Mouse (Mus musculus): ENCODE measurements around the gene Gm20388.

Gm20388 gene

GRCm38 (mm10) chr8:120079361-120079760, 168.7 kb downstream of the Gm20388 start:
- DNase-seq (ENCODE audit: low spot score in 2 of 2) = no peak

- no peak for DNase-seq (ENCODE audit: low spot score in 2 of 2)
Observed at GRCm38 (mm10) chr8:120083261-120083660, 172.6 kb downstream of the Gm20388 start.

- no peak for DNase-seq (ENCODE audit: low spot score in 2 of 2)
Observed at GRCm38 (mm10) chr8:120084783-120085182, 174.1 kb downstream of the Gm20388 start.

DNA sequence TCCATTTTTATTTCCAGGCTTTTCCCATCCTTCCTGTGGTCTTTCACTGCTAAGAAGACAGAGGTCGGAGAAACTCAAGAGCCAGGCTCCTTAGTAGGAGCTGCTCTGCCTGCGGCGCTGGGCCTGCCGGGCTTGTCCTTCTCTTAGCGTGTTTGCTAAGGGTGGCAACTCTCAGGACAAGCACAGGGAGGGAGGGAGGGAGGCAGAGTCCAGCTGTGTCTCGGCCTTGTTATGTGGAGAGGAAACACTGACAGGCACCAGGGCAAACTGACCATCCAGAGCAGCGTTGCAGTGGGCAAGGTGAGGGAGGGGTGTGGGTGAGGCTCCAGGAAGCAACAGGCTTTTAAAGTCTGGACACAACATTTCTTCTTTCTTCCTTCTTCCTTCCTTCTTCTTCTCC, 178.9 kb downstream of the Gm20388 start:
- DNase-seq (ENCODE audit: low spot score in 2 of 2) = no peak

GRCm38 (mm10) chr8:120091032-120091431, 180.4 kb downstream of the Gm20388 start:
- no peak for DNase-seq (ENCODE audit: low spot score in 2 of 2)

- DNase-seq (ENCODE audit: low spot score in 2 of 2) = no peak
Observed at GRCm38 (mm10) chr8:120093103-120093502, 182.5 kb downstream of the Gm20388 start.

- no peak for DNase-seq (ENCODE audit: low spot score in 2 of 2)
Observed at GRCm38 (mm10) chr8:120094801-120095200, 184.2 kb downstream of the Gm20388 start.

DNA sequence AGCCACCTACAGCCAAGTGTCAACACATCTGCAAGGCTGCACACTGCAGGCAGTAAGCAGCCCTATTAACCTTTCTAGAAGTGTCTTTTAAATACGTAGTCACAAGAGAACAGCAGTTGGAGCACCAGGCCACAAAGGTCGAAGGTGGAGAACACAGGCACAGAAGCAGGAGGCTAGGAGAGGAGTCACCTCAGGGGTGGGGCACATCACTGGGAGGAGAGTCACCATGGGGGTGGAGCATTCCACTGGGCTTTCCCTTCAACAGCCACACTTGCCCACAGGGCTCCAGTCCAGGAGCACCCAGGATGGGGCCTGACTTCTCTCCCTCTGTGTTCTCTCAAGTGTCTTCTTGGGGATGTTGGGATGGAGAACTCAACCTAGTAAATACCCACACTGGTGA, 185.8 kb downstream of the Gm20388 start:
- no peak for DNase-seq (ENCODE audit: low spot score in 2 of 2)

DNA sequence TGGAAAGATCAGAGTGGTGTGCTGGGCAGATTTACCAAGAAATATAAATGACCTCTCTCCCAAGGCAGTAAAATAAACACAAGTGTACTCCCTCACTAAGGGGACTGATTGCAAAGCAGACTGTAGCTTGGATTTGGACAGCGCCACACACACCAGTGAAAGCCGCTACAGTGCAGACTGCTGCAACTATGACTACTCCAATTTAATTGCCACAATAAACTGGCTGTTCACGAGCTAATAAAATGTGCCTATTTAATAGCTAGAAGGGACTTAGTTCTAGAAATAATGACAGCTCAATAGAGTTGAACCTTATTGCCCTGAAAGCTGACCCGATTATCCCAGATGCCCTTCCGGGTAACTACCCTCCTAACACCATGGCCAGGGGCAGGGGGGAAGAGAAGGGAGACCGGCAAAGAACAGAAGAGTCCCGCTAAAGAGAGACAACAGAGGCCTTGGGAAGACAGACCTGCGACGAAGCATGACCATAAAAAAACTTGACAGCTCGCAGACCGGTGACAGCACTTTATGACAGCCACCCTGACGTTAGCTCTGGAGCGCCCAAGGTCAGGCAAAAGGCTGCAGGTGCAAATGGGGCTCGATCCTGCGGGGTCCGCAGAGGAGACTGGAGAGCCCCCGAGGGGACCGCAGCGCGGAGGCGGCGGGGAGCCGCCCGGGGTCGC, 189.9 kb downstream of the Gm20388 start:
- no peak for DNase-seq (ENCODE audit: low spot score in 2 of 2)

DNA sequence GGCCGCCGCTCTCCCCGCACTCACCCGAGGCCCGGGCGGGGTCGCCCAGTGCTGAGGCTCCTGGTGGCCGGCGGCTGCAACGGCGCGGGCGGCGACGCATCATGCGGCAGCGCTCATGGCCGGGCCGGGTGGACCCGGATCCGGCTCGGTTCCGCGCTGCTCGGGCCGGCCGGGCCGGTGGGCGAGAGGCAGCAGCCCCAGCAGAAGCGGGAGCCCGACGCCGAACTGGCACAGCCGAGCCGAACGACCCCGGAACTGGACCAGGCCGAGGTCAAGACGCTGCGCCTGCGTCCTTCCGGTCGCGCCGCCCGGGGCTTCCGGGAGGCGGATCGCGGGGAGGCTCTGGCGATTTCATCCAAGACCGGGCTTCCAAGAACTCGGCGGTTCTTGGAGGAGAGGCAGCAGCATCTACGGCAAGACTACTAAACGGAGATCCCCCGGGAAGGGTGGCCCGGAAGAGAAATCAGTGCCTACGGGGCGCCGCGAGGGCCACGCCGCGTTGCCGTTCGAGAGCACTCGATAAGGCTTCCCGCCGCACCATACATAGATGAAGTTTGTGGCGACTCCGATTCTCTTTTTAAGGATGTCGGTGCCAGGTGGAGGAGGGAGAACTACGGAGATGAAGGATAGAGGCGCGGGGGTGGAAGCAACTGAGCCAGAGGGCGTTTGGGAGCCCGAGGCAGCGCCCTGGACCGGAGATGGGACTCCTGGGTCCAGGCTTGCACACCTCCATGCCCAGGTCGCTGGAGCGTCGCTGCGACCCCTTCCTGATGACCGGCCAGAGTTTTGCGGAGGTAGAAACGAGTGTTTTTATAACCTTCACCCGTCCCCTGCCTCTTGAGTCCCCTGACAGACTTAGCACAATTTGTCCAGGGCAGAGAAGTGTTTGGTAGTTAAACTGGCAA, 190.7 kb downstream of the Gm20388 start, which contains the start of gene Zdhhc7:
Gene Zdhhc7, minus strand, starts transcription at position 415 of the 905 bp plus-strand sequence.
- peak; percentile 66 to 80 for DNase-seq (ENCODE audit: low spot score in 2 of 2)

DNA sequence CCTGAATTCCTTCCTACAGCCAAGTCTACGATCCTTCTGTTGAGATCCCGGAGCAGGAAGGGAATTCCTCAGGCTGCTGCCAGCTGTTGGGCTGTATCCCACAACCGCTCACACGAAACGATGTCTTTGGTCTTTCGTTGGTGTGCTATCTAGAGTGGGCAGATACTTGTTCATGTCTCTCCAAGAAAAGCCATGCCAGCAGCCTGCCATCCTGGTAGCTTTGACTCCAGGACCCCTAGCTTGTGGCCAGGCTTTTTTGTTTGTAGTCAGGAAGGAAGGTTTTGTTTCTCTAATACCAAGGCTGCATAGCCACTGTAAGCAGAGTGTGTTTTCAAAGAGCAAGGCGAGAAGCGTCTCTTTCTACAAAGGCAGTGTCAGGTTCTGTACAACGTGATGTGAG, 193.3 kb downstream of the Gm20388 start:
- no peak for DNase-seq (ENCODE audit: low spot score in 2 of 2)

DNA sequence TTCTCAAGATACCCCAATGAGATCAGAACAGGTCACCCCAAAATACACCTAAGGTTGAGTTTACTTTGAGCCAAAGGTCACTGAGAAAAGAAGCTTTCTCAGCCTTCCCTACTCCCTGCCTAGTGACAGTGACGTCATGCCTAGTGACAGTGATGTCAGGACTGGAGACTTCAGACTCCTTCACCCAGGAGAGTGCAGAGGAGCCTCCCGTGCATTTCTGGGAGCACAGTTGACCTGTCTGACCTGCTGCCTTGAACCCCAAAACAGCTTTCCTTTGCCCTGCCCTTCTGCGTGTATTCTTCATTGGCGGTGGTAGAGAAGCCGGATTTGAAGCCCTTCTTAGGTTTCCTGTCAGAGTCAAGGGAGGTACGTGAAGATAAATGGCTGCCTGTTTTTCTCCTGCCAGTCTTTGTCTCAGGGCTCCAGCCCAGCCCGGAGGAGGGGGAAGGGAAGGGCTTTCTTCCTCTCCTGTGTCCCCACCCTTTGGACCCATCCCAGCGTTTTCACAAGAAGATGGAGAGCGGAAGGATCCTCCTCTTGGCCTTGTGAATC, 194.2 kb downstream of the Gm20388 start:
- DNase-seq (ENCODE audit: low spot score in 2 of 2) = no peak

- no peak for DNase-seq (ENCODE audit: low spot score in 2 of 2)
Observed at GRCm38 (mm10) chr8:120109149-120109548, 198.5 kb downstream of the Gm20388 start.

- no peak for DNase-seq (ENCODE audit: low spot score in 2 of 2)
Observed at GRCm38 (mm10) chr8:120110966-120111365, 200.3 kb downstream of the Gm20388 start.

GRCm38 (mm10) chr8:120111382-120111781, 200.7 kb downstream of the Gm20388 start:
- DNase-seq (ENCODE audit: low spot score in 2 of 2) = no peak

DNA sequence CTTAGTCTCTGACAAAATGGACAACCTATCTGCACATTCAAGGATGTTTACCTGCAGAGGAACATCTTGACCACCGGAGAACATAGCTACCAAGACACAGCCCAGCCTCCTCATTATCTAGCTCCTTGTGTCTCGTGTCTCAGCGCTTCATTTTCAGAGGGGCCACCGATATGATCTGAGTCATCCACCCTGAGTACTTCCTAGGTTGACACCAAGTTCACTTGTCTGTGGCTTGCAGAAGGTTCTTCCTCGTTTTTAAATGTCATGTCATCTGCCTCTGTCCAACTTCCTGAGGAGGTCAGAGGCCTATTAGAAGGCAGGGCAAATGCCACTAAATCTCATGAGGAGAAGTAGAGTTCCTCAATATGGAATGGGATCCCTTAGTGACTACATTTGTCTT, 201.9 kb downstream of the Gm20388 start:
- DNase-seq (ENCODE audit: low spot score in 2 of 2) = no peak

DNA sequence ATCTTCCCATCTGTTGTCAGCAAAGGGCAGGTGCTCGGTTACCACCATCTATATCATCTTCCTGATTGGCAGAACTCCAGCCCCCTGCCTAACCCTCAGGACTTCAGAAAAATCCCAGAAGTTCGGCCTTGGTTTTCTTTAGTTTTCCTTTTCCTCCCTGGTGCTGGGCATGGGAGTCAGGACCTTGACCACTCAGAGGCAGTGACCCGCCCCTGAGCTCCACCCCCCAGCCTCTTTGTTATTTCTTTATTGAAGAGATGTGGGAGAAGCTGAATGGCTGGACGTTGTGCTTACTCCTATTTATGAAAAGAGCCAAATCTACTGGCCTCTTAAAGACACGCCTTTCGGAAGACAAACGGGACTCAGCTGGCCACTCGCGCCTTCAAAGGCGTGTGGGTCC, 202.7 kb downstream of the Gm20388 start:
- DNase-seq (ENCODE audit: low spot score in 2 of 2) = no peak

GRCm38 (mm10) chr8:120113758-120114255, 203.2 kb downstream of the Gm20388 start, which contains the start of gene 6430548M08Rik:
6430548M08Rik (plus strand) TSS chr8:120114152.
- peak; percentile 99 to 100 for DNase-seq (ENCODE audit: low spot score in 2 of 2)

- DNase-seq (ENCODE audit: low spot score in 2 of 2) = peak in 1 of 2 experiments; percentile 49
Observed at GRCm38 (mm10) chr8:120114315-120114841, 203.7 kb downstream of the Gm20388 start.

DNA sequence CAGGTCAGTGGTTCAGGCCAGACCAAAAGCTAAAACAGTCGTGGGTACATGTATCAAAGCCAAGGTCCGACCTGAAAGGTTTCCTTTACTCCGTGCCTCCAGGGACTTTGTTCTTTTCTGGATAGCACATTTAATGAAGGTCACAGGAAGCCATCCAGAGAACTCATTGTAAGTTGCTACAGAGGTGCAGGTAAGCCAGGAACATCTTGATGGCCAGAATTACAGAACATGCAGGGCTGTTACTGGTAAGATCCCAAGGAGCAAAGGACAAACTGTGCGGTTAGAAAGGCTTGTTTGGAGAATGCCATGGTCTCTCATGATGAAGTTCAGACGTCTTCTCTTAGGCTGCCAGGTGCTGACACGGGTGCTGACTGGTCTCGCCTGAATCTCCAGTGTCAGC, 206.0 kb downstream of the Gm20388 start:
- no peak for DNase-seq (ENCODE audit: low spot score in 2 of 2)

DNA sequence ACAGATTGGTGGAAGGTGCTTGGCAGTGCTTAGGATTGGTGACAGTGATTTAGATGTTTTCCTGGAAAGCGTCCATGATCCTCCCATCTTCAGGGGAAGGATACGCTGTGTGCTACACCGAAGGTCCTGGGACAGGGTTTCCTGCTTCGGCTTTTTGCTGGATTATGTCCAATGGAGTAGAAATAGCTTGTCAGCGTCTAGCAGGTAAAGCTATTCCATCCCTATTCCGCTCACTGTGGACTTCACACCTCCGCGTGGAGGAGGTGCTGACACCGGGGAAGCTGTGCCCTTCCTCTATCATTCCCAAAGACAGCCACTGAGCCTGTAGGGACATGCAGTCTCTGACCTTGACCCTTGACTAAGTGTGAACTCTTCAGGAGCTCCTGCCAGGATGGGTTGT, 207.5 kb downstream of the Gm20388 start:
- no peak for DNase-seq (ENCODE audit: low spot score in 2 of 2)

DNA sequence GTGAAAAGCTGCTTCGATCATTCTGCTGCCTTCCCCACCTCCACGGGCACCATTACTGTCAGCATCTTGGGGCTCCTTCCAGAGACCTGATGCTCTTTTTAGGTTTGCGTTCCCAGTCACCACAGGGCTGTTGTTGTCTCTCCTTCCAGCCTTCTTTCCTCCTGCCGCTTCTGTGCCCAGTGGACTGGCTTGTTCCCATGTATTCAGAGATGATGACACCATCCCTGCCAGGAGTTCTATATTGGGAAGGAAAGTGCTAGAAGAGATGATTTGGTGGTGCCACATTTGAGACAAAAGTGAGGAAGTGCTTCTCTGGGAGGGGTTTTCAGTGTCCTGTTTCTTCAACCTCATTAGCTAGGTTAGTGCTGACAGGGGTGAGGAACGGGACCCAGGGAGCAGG, 208.2 kb downstream of the Gm20388 start:
- DNase-seq (ENCODE audit: low spot score in 2 of 2) = peak in 1 of 2 experiments; percentile 55

All from left cerebral cortex, adult 9 months (tissue).